In the genomic region with DNA sequence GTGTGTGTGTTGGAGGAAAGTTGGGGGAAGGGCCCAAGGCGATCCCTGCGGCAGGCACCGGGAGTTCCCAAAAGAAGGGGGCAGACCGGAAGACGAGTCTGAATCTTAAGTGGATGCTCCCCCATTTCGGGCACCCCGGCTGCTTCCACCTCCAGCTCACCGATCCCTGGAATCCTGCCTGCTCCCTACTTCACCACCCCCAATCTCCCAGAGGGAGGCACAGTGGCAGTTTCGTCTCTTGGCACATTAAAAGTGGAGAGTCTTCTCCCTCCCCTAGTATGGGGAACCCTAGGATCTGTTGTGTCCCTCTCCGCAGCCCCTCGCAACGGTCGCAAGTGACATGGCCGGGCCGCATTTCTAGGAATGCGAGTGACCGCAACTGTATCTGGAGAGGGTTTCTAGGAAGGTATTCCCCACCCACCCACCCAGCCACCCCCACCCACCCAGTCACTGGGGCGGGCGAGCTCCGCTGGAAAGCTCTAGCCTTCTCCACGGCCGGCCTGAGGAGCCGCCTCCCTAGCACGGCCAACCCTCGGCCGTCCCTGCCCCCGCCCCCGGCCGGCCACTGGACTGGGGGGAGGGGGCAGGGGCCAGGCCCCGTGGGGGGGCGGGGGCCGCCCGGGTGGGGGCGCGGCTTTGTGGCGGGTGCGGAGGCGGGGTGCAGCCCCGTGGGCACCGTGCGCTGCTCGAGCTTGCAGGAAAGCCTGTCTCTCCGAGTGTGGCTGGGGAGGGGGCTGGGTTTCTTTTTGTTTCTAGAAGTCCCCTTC, we compare ENCODE assay signal across 8 mouse cellular contexts.
DNase-seq lines count a peak whose midpoint lies in the region; ATAC-seq and TF ChIP-seq lines count a peak whose summit lies in the region.

No protein-coding gene starts in this region.

- in situ Hi-C loops in ES-E14 (cut with MboI; ENCODE audit: low sequenced_read_pairs in 2 of 2, unreplicated experiment in 2 of 2) = no loop called here

- peak overlapping the region; percentile 74 to 82 for H3K4me3 ChIP-seq in ES-E14 (ENCODE audit: insufficient read depth in 1 of 2, low read depth in 1 of 2, low read length in 2 of 2, poor library complexity in 1 of 2, severe bottlenecking in 1 of 2)
- H3K4me3 ChIP-seq in forebrain, embryonic 12.5 days (replicated peaks) = peak overlapping the region; percentile 81
- peak overlapping the region; percentile 79 for H3K4me3 ChIP-seq in heart, embryonic 15.5 days

- H3K9me3 ChIP-seq in ES-E14 (ENCODE audit: control insufficient read depth, insufficient read depth, low read depth, low read length) = no peaks in the 10 kb centered on the region
- no peaks in the 10 kb centered on the region for H3K9me3 ChIP-seq in forebrain, embryonic 12.5 days
- H3K9me3 ChIP-seq in heart, embryonic 15.5 days (replicated peaks) = no peaks in the 10 kb centered on the region

- H3K36me3 ChIP-seq in ES-E14 (ENCODE audit: control insufficient read depth, insufficient read depth, low read length, poor library complexity, severe bottlenecking) = no peaks in the 10 kb centered on the region
- no peaks in the 10 kb centered on the region for H3K36me3 ChIP-seq in forebrain, embryonic 12.5 days (replicated peaks)
- no peaks in the 10 kb centered on the region for H3K36me3 ChIP-seq in heart, embryonic 15.5 days

- peaks cover 89% of the 10 kb centered on the region for H3K27me3 ChIP-seq in forebrain, embryonic 12.5 days
- no peaks in the 10 kb centered on the region for H3K27me3 ChIP-seq in heart, embryonic 15.5 days

- no peak for DNase-seq in ES-E14 (ENCODE audit: low read depth, low spot score)
- peak; percentile 84 for DNase-seq in adrenal gland, postnatal 10 days
- peak; percentile 39 to 70 for DNase-seq in kidney, postnatal 36 days
- peak; percentile 58 for DNase-seq in lung, postnatal 14 days
- DNase-seq in right cerebral cortex, postnatal 10 days (ENCODE audit: low spot score in 2 of 2) = peak; percentile 80 to 84
- no peak for DNase-seq in spleen, adult 12 weeks (ENCODE audit: low spot score)

- H3K4me2 ChIP-seq in forebrain, embryonic 12.5 days = peak overlapping the region; percentile 100
- peak overlapping the region; percentile 86 for H3K4me2 ChIP-seq in heart, embryonic 15.5 days

- peak overlapping the region; percentile 69 for H3K9ac ChIP-seq in ES-E14 (ENCODE audit: insufficient read depth, low read depth, low read length, poor library complexity, severe bottlenecking)
- H3K9ac ChIP-seq in forebrain, embryonic 12.5 days = peak overlapping the region; percentile 82
- H3K9ac ChIP-seq in heart, embryonic 15.5 days = peak overlapping the region; percentile 79

- peaks cover 0 to 9% of the 10 kb centered on the region in 2 experiments; a peak in 2 of 4 replicates for H3K4me1 ChIP-seq in ES-E14 (ENCODE audit: control insufficient read depth in 2 of 2, insufficient read depth in 2 of 2, low read length in 2 of 2, poor library complexity in 1 of 2)
- peaks cover 53% of the 10 kb centered on the region for H3K4me1 ChIP-seq in forebrain, embryonic 12.5 days
- peaks cover 25% of the 10 kb centered on the region for H3K4me1 ChIP-seq in heart, embryonic 15.5 days (replicated peaks)

- WGBS in forebrain, embryonic 12.5 days = 0% methylated on average over 24 of the region's 43 CpGs
- WGBS in heart, embryonic 15.5 days = under 1% methylated on average over 29 of the region's 43 CpGs

- ATAC-seq in forebrain, embryonic 12.5 days (ENCODE audit: low FRiP score) = peak; percentile 65
- peak; percentile 83 for ATAC-seq in heart, embryonic 15.5 days (replicated peaks; ENCODE audit: insufficient number of reproducible peaks, insufficient read depth, low FRiP score, low read depth)

- H3K27ac ChIP-seq in ES-E14 (ENCODE audit: insufficient read depth, low read depth, low read length, poor library complexity, severe bottlenecking) = no peak overlapping the region
- no peak overlapping the region for H3K27ac ChIP-seq in forebrain, embryonic 12.5 days
- peak overlapping the region; percentile 59 for H3K27ac ChIP-seq in heart, embryonic 15.5 days

TF ChIP-seq in ES-E14, 5 proteins besides CTCF, POLR2A, EP300 and RAD21:
- TF ChIP-seq ZNF384 (IDR thresholded peaks at IDR 0.05; ENCODE audit: low read depth, low read length) (no peak), CHD2 (IDR thresholded peaks at IDR 0.05; ENCODE audit: low read depth, low read length) (no peak), MAFK (IDR thresholded peaks at IDR 0.05; ENCODE audit: insufficient read depth, low read depth, low read length) (no peak), HCFC1 (IDR thresholded peaks at IDR 0.05; ENCODE audit: borderline replicate concordance, insufficient read depth, low read length) (no peak), ZC3H11A (IDR thresholded peaks at IDR 0.05; ENCODE audit: borderline replicate concordance, low read depth, low read length) (no peak)

Comparison
In these comparisons a context has a peak if more than half of its experiments do, and no peak if none do; other contexts are left out.
1. DNase-seq: peak in adrenal gland, postnatal 10 days (single experiment), kidney, postnatal 36 days (2 of 2), lung, postnatal 14 days (single experiment) and right cerebral cortex, postnatal 10 days (2 of 2); none in ES-E14 (single experiment) and spleen, adult 12 weeks (single experiment).
2. Peak in every context shown above with its lines, with median percentiles within 50 percentile points of each other: H3K4me3 ChIP-seq and H3K9ac ChIP-seq.